Mouse (Mus musculus): ENCODE results near the gene Cnot11. TPM values are rescaled to one million over a fixed set of nuclear protein-coding genes. Genes with fewer than 3 reads are reported as not detected.

The Cnot11 gene
- total RNA-seq, 1 experiment from 2014 or later: 20.6 TPM

DNA sequence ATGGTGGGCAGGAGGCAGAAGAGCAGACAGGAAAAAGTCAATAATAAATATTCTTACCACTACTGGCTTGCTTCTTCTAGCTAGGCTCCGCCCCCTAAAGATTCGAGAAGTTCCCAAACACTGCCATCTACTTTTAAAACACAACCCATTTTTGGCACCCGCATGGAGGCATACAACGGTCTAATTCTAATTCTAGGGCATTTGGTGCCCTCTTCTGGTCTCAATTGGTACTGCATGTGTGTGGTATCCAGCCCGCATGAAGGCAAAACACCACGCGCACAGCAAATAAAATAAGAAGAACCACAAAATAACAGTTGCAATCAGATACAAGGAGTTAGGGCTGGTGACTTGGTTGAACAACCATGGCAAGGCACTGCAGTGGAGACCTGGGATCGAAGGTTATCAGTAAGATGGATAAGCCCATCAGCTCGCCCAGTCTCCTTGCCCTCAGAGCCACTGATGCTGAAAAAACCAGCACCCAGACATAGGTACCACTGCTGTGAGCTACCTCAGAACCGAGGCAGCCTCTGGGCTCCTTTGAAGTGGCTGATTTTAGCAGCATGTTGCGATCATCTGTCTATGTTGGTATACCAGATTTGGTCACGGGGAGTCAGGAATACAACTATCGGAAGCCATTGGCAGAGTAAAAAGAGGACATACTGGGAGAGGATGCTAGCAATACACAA, 4.4 kb upstream of the Cnot11 start:
- peak; percentile 73 for ATAC-seq (ENCODE audit: extremely low read depth, insufficient number of reproducible peaks, low FRiP score, poor library complexity, severe bottlenecking)

DNA sequence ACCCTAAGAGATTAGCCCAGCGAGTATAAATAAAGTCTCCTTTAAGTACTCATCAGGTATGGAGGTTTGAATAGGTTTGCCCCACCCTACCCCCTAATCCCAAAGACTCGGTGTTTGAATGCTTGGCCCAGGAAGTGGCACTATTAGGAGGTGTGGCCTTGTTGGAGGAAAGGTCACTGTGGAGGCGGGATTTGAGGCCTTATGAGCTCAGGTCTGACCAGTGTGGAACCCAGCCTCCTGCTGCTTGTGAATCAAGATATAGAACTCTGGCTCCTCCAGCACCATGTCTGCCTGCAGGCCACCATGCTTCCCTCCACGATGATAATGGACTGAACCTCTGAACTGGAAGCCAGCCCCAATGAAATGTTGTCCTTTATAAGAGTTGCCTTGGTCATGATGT, 3.8 kb upstream of the Cnot11 start:
- no peak for ATAC-seq (ENCODE audit: extremely low read depth, insufficient number of reproducible peaks, low FRiP score, poor library complexity, severe bottlenecking)

DNA sequence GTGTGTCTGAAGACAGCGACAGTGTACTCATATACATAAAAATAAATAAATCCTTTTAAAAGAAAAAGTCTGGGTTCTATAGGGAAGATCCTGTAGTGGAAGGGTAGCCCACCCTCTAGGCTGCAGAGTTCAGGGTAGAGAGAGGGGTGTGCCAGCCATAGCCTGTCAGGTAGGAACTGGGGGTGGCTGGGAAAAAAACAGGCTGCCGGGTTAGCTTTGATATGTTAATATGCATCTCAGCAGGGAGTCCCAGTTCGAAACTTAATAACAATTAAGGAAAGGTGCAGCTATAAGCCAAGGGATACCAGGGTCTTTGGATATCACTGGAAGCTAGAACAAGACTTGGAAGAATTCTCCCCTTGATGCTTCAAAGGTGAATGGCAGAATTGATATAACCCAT, 875 bp upstream of the Cnot11 start:
- no peak for ATAC-seq (ENCODE audit: extremely low read depth, insufficient number of reproducible peaks, low FRiP score, poor library complexity, severe bottlenecking)

DNA sequence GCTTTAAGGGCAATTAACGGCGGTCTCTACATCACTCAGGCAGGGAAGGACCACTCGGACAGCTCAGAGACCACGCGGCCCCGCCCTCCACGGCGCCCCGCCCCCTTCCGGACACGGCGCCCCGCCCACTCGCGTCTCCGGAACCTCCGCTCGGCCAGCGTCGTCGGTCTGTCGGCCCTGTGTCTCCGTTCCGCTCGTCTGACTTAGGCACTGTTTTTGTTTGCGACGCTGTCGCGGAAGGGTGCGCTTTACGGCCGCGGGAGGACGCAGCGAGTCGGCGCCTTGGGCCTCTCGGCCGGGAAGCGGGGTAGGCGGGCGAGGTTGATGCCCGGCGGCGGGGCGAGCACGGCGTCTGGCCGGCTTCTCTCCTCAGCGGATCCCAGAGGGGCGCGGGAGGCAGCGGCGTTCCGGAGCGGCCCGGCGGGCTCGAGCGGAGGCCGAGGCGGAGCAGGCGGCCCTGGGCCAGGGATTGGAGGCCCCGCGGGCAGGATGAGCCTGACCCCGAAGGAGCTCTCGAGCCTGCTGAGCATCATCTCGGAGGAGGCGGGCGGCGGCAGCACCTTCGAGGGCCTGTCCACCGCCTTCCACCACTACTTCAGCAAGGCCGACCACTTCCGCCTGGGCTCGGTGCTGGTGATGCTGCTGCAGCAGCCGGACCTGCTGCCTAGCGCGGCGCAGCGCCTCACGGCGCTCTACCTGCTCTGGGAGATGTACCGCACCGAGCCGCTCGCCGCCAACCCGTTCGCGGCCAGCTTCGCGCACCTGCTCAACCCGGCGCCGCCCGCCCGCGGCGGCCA, 921 bp downstream of the Cnot11 start:
- ATAC-seq (ENCODE audit: extremely low read depth, insufficient number of reproducible peaks, low FRiP score, poor library complexity, severe bottlenecking): peak; percentile 92

DNA sequence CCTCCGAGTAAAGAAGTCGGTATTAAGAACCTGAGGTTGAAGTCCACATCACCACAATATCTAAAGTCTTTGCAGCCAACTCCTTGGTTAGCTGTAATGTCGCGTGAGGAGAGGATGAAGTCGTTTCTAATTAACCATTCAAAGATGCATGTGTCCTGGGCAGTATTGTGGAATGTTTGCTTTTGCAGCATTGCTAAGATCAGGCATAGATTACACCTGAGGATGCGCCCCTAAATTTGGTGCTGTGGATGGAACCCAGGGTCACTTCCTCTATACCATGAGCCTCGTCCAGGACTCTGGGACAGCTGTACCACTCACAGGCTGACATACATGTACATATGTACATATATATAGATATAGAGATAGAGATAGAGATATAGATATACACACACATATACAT, 1.9 kb downstream of the Cnot11 start:
- ATAC-seq (ENCODE audit: extremely low read depth, insufficient number of reproducible peaks, low FRiP score, poor library complexity, severe bottlenecking): no peak

DNA sequence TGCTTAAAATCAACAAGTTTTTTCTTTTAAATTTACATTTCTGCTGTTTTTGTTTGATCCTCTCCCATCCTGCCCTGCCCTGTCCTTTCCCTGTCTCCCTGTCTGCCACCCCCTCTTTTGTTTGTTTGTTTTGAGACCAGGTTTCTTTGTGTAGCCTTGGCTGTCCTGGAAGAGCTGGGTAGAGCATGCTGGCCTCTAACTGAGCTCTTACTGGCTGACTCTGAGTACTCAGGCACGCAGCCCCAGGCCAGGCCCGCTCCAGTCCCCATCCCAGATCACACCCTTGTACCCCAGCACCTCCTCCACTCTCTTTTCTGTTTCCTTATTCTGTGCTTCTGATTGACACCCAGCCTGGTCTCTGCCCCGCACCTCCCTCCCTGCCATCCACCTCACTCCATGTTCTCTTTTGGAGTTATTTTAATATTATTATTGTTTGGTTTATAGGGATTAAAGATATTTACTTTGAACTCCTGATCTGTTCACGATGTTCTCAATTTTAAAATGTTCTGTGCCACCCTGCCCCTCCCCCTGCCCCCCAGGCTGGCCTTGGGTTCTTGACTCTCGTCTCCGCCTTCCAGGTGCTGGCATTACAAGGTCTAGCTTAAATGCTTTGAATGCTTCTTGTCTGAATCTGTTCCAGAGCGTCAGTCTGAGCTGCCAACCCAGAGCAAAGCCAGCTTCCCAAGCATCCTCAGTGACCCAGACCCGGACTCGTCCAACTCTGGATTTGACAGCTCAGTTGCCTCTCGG, 3.0 kb downstream of the Cnot11 start:
- ATAC-seq (ENCODE audit: extremely low read depth, insufficient number of reproducible peaks, low FRiP score, poor library complexity, severe bottlenecking): no peak

DNA sequence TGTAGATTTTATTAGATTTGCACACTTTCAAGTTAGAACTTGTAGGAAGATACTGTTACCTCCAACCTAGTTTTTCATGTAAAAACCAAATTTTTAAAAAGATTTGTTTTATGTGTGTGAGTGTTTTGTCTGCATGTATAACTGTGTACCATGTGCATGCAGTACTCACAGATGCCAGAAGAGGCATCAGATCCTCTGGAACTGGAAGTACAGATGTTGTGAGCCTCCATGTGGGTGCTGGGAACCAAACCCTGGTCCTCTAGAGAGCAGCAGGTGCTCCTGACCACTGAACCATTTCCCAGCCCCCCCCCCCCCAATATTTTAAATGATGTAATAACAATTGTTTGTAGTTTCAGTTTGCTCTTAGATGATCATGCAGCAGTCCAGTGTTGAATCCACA, 5.8 kb downstream of the Cnot11 start:
- no peak for ATAC-seq (ENCODE audit: extremely low read depth, insufficient number of reproducible peaks, low FRiP score, poor library complexity, severe bottlenecking)

DNA sequence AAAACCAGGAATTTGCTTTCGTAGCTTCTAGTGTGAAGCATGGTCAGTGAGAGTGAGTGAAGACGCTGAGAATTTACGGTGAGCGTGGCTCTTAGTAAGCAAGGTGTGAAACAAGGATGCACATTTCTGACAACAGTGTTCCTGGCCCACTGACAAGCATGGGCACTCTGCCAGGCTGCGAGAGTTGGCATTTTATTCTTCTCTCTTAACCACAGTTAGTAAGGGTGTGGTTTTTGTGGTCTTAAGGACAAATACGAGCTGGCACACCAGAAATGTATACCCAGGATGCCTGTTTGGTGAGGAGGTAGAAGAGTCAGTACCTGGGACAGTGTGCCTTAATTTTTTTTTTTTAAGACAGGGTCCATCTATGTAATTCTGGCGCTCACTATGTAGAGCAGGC, 10.8 kb downstream of the Cnot11 start:
- no peak for ATAC-seq (ENCODE audit: extremely low read depth, insufficient number of reproducible peaks, low FRiP score, poor library complexity, severe bottlenecking)

DNA sequence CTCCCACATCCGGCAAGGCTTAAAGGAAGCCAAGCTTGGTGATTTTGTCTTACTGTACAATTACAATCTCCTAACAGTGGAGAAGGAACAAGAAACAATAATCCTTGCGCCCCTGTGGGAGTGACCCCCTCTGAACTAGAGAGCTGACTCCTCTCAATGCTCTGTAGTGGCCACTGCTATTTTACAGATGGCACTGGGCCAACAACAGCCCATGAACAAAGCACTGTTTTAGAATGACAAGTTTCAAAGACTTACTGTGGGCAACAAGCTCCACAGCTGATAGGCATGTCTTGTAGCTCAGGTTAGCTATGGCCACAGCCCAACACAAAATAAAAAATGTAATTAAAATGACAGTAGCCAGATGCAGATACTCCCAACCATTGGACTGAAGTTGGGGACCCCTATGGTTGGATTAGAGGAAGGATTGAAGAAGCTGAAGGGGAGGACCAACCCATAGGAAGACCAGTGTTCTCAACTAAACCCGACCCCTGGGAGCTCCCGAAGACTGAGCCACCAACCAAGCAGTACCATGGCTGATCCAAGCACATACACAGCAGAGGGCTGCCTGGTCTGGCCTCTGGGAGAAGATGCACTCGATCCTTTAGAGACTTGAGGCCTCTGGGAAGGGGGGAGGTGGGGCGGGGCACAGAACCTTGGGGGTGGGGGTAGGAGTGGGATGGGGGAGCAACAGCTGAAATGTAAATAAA, 11.5 kb downstream of the Cnot11 start:
- ATAC-seq (ENCODE audit: extremely low read depth, insufficient number of reproducible peaks, low FRiP score, poor library complexity, severe bottlenecking): no peak

DNA sequence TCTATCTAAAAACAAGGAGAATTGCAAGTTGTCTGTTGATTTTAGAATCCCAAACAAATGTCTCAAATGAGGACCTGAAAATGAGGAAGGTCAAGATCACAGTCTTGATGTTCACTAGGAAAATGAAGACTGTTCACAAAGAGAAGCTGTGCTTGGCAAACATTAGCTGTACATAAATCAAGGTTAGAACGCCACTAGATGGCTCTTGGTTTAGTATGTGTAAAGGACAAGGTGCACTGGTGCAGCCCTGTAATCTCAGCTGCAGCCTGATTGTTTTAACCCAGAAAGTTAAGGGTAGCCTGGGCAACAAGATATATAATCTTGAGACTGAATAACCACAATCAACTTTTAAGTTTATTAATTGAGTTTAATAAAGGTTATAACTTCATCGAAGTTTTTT, 12.4 kb downstream of the Cnot11 start:
- no peak for ATAC-seq (ENCODE audit: extremely low read depth, insufficient number of reproducible peaks, low FRiP score, poor library complexity, severe bottlenecking)

DNA sequence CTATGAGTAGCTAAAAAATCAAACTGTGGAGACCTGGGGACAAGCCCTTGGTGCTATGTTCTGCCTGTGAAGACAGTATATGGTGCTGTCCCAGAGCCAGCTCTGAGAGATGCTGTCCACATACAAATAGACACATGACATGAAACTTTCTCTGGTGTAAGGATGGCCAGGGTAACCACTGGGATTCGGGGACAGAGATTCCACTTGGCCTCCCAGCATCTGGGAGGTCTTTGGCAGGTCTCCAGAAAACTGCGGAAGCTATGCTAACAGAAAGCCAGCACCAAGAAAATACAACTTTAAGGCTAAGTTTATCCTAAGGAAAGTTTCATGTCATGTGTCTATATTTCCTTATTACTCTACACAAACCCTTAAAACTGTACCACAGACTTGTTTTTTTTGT, 15.0 kb downstream of the Cnot11 start:
- no peak for ATAC-seq (ENCODE audit: extremely low read depth, insufficient number of reproducible peaks, low FRiP score, poor library complexity, severe bottlenecking)

DNA sequence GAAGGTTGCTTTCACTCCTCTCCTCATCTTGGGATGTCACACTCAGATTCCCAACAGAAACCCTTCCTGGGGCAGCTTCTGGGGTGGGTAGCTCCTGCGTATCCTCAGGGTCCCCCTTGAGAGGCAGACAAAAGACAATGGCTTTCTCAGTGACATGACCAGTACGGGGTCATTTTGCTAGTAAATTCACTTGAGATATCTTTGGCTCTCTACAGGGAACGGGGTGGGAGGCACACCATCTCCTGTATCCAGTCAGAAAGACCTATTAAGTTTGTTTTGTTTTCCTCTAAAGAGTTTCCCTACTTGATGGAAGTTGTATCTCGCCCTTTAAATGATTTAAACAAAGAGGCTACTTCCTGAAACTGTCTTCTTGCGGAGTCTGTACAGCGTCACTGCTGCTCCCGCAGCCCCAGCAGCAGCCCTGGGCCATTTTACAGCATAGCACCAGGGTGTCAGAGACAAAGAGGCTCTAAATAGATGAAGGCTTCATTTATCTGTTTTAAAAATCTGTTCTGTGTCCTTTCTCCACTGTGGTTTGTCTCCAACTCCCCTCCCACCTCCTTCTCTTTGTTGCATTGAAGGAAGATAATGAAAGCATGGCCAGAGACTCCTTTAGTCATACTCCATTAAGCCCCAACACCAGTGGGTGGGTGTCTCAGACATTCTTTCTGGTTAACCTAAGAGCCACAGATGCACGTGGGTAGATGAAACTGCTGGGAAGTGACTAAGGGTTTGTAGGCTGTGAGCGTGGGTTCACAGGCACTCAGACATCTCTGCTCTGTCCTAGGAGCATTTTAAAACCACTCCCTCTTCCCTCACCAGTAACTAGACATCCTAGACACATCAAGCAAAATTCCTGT, 21.0 kb downstream of the Cnot11 start:
- ATAC-seq (ENCODE audit: extremely low read depth, insufficient number of reproducible peaks, low FRiP score, poor library complexity, severe bottlenecking): no peak

DNA sequence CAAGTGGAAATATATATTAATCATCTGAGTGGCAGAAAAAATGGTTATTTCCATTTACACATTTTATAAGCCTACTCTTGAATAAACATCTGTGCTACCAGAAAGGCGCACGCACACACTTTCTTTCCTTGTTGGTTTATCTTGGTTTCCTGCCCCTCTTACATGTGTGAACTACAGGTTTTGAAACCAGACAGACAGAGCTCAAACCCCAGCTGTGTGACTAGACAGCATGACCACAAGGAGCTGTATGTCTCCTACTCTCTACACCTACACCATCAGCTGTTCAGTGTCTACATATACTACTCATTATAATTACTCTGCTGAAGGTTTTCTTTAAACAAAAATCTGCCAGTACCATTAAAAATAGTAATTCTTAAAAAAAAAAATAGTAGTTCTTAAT, 24.2 kb downstream of the Cnot11 start:
- ATAC-seq (ENCODE audit: extremely low read depth, insufficient number of reproducible peaks, low FRiP score, poor library complexity, severe bottlenecking): no peak

DNA sequence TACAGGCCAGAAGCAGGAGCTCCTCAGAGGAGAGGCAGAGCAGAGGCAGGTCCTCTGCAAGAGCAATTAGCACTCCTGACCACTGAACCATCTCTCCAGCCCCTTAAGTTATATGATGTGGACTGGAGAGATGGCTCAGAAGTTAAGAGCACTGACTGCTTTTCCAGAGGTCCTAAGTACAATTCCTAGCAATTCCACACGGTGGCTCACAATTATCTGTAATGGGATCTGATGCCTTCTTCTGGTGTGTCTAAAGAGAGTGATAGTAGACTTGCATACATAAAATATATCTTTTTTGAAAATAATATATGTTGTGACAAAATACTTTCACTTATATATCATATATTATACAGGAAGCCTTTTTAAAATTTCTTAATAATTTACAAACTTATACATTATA, 27.1 kb downstream of the Cnot11 start:
- no peak for ATAC-seq (ENCODE audit: extremely low read depth, insufficient number of reproducible peaks, low FRiP score, poor library complexity, severe bottlenecking)

DNA sequence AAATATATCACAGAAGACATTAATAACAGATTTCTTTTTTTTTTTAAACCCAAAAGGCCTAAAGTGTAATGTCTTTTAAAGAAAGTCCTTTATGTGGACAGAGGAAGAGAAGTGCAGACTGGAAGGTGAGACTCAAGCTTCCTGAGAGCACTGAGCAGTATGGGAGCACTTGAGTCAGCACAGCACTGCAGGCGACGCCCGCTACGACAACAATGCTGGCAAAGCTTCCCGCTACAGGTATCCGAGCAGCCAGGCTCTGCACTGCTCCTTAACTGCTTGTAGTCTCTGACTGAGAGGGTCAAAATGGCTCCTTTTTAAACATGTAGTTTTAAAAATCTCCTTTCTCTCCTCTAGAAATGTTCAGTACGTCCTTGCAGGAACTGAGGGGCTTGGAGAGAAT, 28.4 kb downstream of the Cnot11 start:
- ATAC-seq (ENCODE audit: extremely low read depth, insufficient number of reproducible peaks, low FRiP score, poor library complexity, severe bottlenecking): no peak

DNA sequence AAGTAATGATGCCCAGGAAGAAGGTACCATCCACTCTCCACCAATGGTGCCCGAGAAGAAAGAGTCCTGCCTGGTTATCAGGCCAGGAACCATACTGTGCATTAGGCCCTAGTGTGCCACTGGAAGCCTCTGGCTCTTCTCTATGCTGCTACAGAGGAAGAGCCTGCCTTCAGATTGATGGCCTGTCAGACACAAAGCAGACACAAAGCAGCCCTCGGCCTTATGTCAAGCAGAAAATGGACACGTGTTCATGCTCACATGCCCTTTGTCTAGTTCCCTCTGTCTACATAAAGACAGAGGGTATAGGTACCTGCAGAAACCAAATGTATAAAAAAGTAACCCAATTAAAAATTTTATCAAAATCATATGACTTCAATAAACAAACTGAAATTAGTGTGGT, 29.8 kb downstream of the Cnot11 start:
- no peak for ATAC-seq (ENCODE audit: extremely low read depth, insufficient number of reproducible peaks, low FRiP score, poor library complexity, severe bottlenecking)

DNA sequence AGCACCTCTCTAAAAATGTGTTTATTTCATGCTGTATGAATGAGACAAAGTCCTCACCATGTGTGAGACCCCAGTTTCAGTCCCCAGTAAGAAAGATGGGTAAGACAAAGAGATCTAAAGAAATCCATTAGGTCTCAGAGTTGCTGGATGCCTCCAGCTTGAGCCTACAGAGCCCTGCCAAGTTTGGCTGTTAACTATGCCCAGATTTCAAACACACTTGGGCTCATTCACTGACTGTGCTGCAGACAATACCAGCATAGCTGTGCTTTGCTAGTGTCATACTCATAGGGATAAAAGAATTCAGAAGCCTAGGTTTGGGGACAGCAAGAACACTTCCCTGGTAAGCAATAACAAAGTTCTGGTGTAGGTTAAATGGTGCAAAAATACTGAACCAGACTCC, 33.3 kb downstream of the Cnot11 start:
- no peak for ATAC-seq (ENCODE audit: extremely low read depth, insufficient number of reproducible peaks, low FRiP score, poor library complexity, severe bottlenecking)

DNA sequence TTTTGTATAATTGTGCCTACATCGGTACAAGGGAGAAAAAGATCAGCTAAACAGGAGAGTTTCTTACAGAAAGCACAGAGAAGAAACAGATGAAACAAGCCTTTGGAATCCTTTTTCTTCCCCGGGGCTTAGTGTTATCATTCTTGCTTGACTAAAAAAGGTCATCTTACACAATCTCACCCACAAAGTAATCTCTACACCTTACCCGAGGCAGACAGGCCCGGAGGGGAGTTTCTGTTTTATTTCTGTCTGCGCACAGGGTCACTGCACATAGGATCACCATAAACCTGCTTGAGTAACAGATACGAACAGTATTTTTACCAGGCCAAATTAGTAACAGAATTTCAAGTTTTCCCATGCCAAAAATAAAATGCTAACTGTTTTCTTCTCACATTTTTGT, 36.9 kb downstream of the Cnot11 start:
- ATAC-seq (ENCODE audit: extremely low read depth, insufficient number of reproducible peaks, low FRiP score, poor library complexity, severe bottlenecking): no peak

DNA sequence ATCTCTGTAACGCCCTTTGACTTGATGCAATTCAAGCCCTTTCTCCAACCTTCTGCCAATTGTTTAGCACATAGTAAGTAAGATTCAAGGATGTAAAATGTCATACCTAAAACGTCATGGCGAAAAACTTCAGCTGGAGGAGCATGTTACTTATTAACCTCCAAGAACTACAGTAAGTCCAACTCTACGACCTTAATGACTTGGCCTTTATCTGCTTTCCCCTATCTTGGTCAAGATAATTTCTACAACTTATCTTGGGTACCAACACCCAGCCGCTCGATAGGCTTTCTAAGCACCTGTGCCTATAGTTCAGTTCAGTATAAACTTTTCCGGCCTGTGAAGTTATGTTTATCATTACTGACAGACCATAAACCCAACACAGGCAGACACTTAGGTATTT, 39.1 kb downstream of the Cnot11 start:
- ATAC-seq (ENCODE audit: extremely low read depth, insufficient number of reproducible peaks, low FRiP score, poor library complexity, severe bottlenecking): no peak

Data from neutrophil, adult 5-6 weeks (primary cell).